Mouse (Mus musculus) natural killer cell, adult 2 months (primary cell): ENCODE data around the gene 1700016D06Rik.
A peak's percentile ranks its signal among the peaks of the same experiment; 100 is the strongest.

ENCODE experiments used
- DNase-seq, 2 experiments: peaks; one replicate each; pipeline ENCODE4 v3.0.0; 2022; ENCODE audit warnings: low spot score in 2 of 2

Gene 1700016D06Rik

GRCm38 (mm10) chr8:11635012-11635577 lies 65.8 kb downstream of the 1700016D06Rik start:
- DNase-seq = peak; percentile 75 to 85

DNA sequence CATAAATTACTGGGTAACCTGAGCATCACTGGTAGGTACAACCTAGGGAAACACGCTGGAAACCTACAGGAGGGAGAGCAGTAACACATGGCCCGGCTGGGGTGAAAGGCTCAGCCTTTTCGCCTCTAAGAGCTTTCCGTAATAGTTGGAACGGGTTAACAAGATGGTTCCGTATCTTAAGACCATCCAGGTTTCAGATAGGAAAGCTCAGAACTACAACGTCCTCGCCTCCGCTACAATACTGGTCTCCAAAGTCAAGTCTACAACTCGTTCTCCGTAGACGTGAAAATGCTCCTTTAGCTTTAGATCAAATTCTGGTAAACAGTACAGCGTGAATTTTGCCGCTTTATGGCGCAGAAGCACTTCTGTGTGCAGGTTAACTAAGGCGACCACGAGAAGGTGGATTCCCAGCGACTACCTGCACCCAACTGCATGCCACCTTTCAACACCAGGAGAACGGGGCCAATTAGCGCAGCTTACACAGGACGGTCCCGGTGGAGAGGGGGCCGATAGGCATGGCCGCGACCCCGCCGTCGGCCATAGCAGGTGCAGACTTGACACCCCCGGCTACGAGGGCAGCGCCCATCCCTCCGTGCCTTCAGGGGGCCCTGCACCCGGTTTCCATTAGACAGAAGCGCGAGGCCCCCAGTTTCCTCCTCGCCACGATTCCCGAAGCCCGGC lies 66.4 kb downstream of the 1700016D06Rik start:
- DNase-seq = peak; percentile 0 to 11

DNA sequence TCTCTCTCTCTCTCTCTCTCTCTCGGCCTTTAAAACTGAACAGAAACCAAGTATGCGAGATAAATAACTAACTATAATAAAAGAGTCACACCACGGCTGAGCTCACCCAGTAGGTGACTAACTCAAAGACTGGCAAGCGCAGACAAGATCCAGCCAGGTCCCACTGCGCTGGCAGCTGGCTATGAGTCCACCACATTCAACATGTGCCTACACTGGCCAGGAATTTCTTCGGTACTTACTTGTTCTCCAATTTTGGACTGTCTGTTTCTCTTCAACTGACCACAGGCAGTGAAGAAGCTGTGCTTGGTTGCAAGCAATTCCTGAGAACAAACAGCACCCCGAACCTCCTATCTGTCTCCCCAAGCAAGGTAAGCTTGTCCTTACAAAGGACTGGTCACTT lies 67.4 kb downstream of the 1700016D06Rik start:
- no peak for DNase-seq

DNA sequence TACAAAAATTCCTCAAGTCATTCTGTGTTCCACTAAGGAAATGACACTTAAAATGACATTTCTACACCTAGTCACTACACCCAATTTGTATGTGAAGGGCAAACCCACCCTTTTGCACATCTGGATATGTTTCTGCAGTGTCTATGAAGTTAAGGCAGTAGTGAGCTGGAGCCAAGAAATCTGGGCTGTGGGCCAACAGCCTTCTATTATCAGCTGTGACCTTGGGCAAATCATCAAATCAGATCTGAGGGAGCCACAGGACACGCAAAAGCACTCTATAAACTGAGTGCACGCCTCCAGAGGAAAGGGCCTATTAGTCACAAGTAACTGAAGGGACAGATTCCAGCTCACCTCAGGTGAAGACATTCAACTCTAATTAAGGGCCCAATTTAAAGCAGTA lies 68.5 kb downstream of the 1700016D06Rik start:
- no peak for DNase-seq

DNA sequence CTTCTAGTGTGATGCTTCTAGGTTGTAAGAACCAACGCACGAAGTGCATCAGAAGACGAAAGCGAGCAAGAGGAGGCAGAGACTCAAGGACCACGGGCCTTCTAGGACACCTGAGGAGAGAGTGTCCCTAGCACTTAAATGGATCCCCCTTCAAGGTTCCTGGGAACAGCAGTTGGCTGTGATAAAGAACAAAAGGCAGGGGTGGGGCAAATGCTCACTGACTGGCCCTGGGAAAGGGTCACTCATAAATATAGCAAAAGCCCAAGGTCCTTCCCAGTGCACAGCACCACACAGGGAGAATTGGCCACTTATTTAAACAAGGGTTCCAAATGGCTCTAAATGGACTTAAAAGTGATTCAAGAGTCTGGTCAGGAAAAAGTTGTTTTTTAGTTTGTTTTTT lies 71.7 kb downstream of the 1700016D06Rik start:
- no peak for DNase-seq

GRCm38 (mm10) chr8:11628506-11629132 lies 72.2 kb downstream of the 1700016D06Rik start:
- DNase-seq = no peak

- DNase-seq = no peak
Measured at GRCm38 (mm10) chr8:11627717-11628116, 73.1 kb downstream of the 1700016D06Rik start.

GRCm38 (mm10) chr8:11625084-11625483 lies 75.8 kb downstream of the 1700016D06Rik start:
- no peak for DNase-seq

GRCm38 (mm10) chr8:11619091-11619490 lies 81.8 kb downstream of the 1700016D06Rik start:
- no peak for DNase-seq

GRCm38 (mm10) chr8:11618063-11618462 lies 82.8 kb downstream of the 1700016D06Rik start:
- no peak for DNase-seq

DNA sequence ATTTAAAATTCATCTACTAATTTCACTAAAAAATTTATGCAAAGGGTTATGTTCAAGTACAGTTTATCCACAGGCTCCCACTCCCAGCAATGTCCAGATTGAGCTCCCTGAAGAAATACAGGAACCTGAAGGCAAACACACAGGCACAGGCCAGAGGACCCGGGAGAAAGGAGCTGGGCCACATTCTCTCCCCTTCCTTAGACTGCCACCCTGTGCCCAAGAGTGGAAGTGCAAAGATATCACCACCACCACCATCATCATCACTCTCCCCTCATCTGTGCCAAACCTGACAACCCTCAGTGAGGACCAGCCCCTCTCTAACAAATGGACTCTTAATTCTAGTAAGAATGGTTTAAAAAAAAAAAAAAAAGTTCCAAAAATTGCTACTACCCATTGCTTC lies 84.6 kb downstream of the 1700016D06Rik start:
- peak in 1 of 2 experiments; percentile 44 for DNase-seq

- no peak for DNase-seq
Measured at GRCm38 (mm10) chr8:11614126-11614835, 86.6 kb downstream of the 1700016D06Rik start.

DNA sequence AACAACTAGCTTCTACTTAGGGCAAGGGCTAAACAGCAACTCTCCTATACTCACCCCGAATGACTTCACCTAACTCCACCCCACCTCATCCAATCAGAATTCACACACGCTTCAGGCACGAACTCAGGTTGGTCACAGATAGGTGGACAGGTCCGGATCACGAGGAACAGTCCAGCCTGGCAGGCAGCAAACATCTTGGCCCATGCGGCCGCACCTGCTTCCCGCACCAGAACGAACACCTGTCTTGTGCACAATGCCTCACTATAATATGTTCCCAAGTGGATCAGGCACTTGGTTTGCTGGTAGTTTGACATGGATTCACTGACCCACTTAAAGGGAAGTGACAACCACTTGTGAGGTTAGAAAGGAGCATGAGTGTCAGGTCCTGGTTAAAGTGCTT lies 92.0 kb downstream of the 1700016D06Rik start:
- no peak for DNase-seq
